Mouse (Mus musculus) E14TG2a.4 (cell line): ENCODE results near the gene C2cd4a.

ENCODE experiments used
- CTCF ChIP-seq: conservative IDR thresholded peaks from 2 replicates; pipeline ENCODE4 v1.5.1; 2014; ENCODE audit warnings: low read length
- POU5F1 ChIP-seq: IDR thresholded peaks from 2 replicates; pipeline ENCODE4 v1.6.1; 2014; ENCODE audit warnings: low read length, borderline replicate concordance

DNA sequence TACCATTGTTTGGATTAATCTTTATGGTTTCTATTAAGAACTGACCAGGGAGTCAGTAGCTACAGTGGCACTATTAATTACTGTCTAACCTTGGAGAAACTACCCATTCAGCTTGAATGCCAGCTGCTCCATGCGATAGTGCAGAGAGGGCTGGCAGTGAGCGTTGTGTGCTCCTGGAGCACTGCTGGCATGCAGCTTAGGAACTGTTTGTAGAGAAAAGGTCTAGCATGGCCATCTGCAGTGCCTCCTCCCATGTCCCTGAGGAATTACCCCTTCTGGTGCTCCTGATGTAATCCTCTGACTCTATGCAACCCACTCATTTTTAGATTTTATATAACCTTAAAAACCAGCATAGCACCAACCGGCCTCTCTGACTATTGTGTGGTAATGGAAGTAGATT, 15.5 kb upstream of the C2cd4a start:
- TF ChIP-seq POU5F1 (no peak), CTCF (no peak)
